In genomic region chr6:43382284-43382683, GRCm38 (mm10) we compare ENCODE assay signal across 17 mouse cellular contexts.
A peak's percentile ranks its signal among the peaks of the same experiment; 100 is the strongest.
DNase-seq lines count a peak whose midpoint lies in the region; TF ChIP-seq lines count a peak whose summit lies in the region.
"Had no signal": no experiment of that assay in that cellular context is flagged by ENCODE, and none has a peak within 500 bp of the region (broad histone marks: within the 10 kb centered on the region; RNA-seq: fewer than 3 reads in every experiment).

No protein-coding gene starts in this region.

- in situ Hi-C loops in ES-E14 (cut with MboI; ENCODE audit: low sequenced_read_pairs in 2 of 2, unreplicated experiment in 2 of 2) = no loop called here

- H3K36me3 ChIP-seq in ES-E14 (ENCODE audit: control insufficient read depth, insufficient read depth, low read length, poor library complexity, severe bottlenecking) = no peaks in the 10 kb centered on the region

- H3K4me3 ChIP-seq in ES-E14 (ENCODE audit: insufficient read depth in 1 of 2, low read depth in 1 of 2, low read length in 2 of 2, poor library complexity in 1 of 2, severe bottlenecking in 1 of 2) = no peak overlapping the region
- no peak overlapping the region for H3K4me3 ChIP-seq in gastrocnemius, adult 2 months

- H3K9me3 ChIP-seq in ES-E14 (ENCODE audit: control insufficient read depth, insufficient read depth, low read depth, low read length) = no peaks in the 10 kb centered on the region

- no peak overlapping the region for H3K27ac ChIP-seq in ES-E14 (ENCODE audit: insufficient read depth, low read depth, low read length, poor library complexity, severe bottlenecking)
- no peak overlapping the region for H3K27ac ChIP-seq in gastrocnemius, adult 2 months
- H3K27ac ChIP-seq: hindbrain, postnatal 0 days had no signal

- DNase-seq in 3134 (ENCODE audit: extremely low read depth, insufficient read length, low spot score) (peak; percentile 68), 3T3-L1 (ENCODE audit: low read depth, low spot score) (peak; percentile 88), ES-E14 (ENCODE audit: low read depth, low spot score) (peak; percentile 4)
- DNase-seq in fibroblast of lung, adult 2 months (ENCODE audit: low read depth) = peak; percentile 10
- DNase-seq in kidney, adult 8-10 months = no peak
- no peak for DNase-seq in gastrocnemius, adult 2 months
- no peak for DNase-seq in lung, postnatal 14 days
- DNase-seq: adrenal gland, postnatal 36 days; cerebellum, adult 2 months; gastrocnemius, postnatal 36 days; kidney, adult 9 months; liver; lung, adult 2 months; lung, postnatal 4 days; right cerebral cortex, postnatal 4 days; thymus, postnatal 25 days had no signal

- intact Hi-C loops in gastrocnemius, adult 2 months (cut with DNase I) = no loop called here

- H3K9ac ChIP-seq in ES-E14 (ENCODE audit: insufficient read depth, low read depth, low read length, poor library complexity, severe bottlenecking) = no peak overlapping the region

- H3K4me1 ChIP-seq in ES-E14 (ENCODE audit: control insufficient read depth in 2 of 2, insufficient read depth in 2 of 2, low read length in 2 of 2, poor library complexity in 1 of 2) = peaks cover 2% of the 10 kb centered on the region in 2 experiments; a peak in 1 of 4 replicates

- no peak for TF ChIP-seq CTCF in gastrocnemius, adult 2 months (IDR thresholded peaks at IDR 0.05)

TF ChIP-seq in ES-E14, 5 proteins besides CTCF, POLR2A, EP300 and RAD21:
- TF ChIP-seq MAFK (IDR thresholded peaks at IDR 0.05; ENCODE audit: insufficient read depth, low read depth, low read length) = no peak
- no peak for TF ChIP-seq CHD2 (IDR thresholded peaks at IDR 0.05; ENCODE audit: low read depth, low read length)
- TF ChIP-seq HCFC1 (IDR thresholded peaks at IDR 0.05; ENCODE audit: borderline replicate concordance, insufficient read depth, low read length) = no peak
- no peak for TF ChIP-seq ZC3H11A (IDR thresholded peaks at IDR 0.05; ENCODE audit: borderline replicate concordance, low read depth, low read length)
- TF ChIP-seq ZNF384 (IDR thresholded peaks at IDR 0.05; ENCODE audit: low read depth, low read length) = no peak

Comparison
In these comparisons a context has a peak if more than half of its experiments do, and no peak if none do; other contexts are left out.
1. DNase-seq: peak in 3134 (single experiment), 3T3-L1 (single experiment), ES-E14 (single experiment) and fibroblast of lung, adult 2 months (single experiment); none in kidney, adult 8-10 months (0 of 2), gastrocnemius, adult 2 months (single experiment) and lung, postnatal 14 days (single experiment).